In genomic region chr11:116810528-116810927, GRCm38 (mm10) we compare ENCODE assay signal across 13 mouse cellular contexts. TPM values are rescaled to one million over a fixed set of nuclear protein-coding genes. Genes with fewer than 3 reads are reported as not detected.
DNase-seq lines count a peak whose midpoint lies in the region; ATAC-seq lines count a peak whose summit lies in the region.
"Had no signal": no experiment of that assay in that cellular context is flagged by ENCODE, and none has a peak within 500 bp of the region (broad histone marks: within the 10 kb centered on the region; RNA-seq: fewer than 3 reads in every experiment).

No protein-coding gene starts in this region.

- no peak for DNase-seq in heart, postnatal 10 days
- no peak for DNase-seq in embryonic facial prominence, embryonic 14.5 days (ENCODE audit: low spot score)
- no peak for DNase-seq in kidney, postnatal 4 days
- no peak for DNase-seq in adrenal gland, postnatal 25 days
- DNase-seq: heart, postnatal 14 days had no signal

- no peaks in the 10 kb centered on the region for H3K27me3 ChIP-seq in heart, embryonic 15.5 days
- H3K27me3 ChIP-seq in embryonic facial prominence, embryonic 14.5 days (replicated peaks; ENCODE audit: control insufficient read depth, insufficient read depth, low read length) = no peaks in the 10 kb centered on the region
- no peaks in the 10 kb centered on the region for H3K27me3 ChIP-seq in hindbrain, embryonic 13.5 days
- no peaks in the 10 kb centered on the region for H3K27me3 ChIP-seq in neural tube, embryonic 12.5 days (replicated peaks)

- intact Hi-C loops in heart, postnatal 10 days (cut with DNase I) = no loop called here

- no peak overlapping the region for H3K27ac ChIP-seq in heart, embryonic 15.5 days
- H3K27ac ChIP-seq in embryonic facial prominence, embryonic 14.5 days (replicated peaks; ENCODE audit: low read depth, low read length) = no peak overlapping the region; the same call in 1 of the 2 replicates
- peak overlapping the region; percentile 100 for H3K27ac ChIP-seq in hindbrain, embryonic 13.5 days
- H3K27ac ChIP-seq in neural tube, embryonic 12.5 days = peak overlapping the region; percentile 93

- 0 out of 2 replicates have a peak overlapping the region, but pooled peaks have one; percentile 28 for H3K9ac ChIP-seq in heart, embryonic 15.5 days
- H3K9ac ChIP-seq in embryonic facial prominence, embryonic 14.5 days (ENCODE audit: low read depth, low read length) = 0 out of 2 replicates have a peak overlapping the region, but pooled peaks have one; percentile 53
- peak overlapping the region; percentile 75 for H3K9ac ChIP-seq in hindbrain, embryonic 13.5 days
- peak overlapping the region; percentile 56; the same call in 1 of the 2 replicates for H3K9ac ChIP-seq in neural tube, embryonic 12.5 days

- no peak overlapping the region for H3K4me3 ChIP-seq in heart, embryonic 15.5 days
- H3K4me3 ChIP-seq in embryonic facial prominence, embryonic 14.5 days (ENCODE audit: low read depth, low read length) = no peak overlapping the region
- no peak overlapping the region for H3K4me3 ChIP-seq in hindbrain, embryonic 13.5 days
- no peak overlapping the region for H3K4me3 ChIP-seq in neural tube, embryonic 12.5 days

- ATAC-seq in heart, embryonic 15.5 days (replicated peaks; ENCODE audit: insufficient number of reproducible peaks, insufficient read depth, low FRiP score, low read depth) = no peak
- ATAC-seq in embryonic facial prominence, embryonic 14.5 days (ENCODE audit: low read depth) = no peak
- ATAC-seq in hindbrain, embryonic 13.5 days (ENCODE audit: low FRiP score) = peak; percentile 21; the same call in 1 of the 2 replicates
- ATAC-seq in neural tube, embryonic 12.5 days (ENCODE audit: low FRiP score, low read depth) = no peak
- no peak for ATAC-seq in megakaryocyte-erythroid progenitor cell, adult 5-6 weeks (replicated peaks; ENCODE audit: low FRiP score, low TSS enrichment, poor library complexity, severe bottlenecking)

- no peak overlapping the region; the same call in 1 of the 2 replicates for H3K4me2 ChIP-seq in heart, embryonic 15.5 days
- H3K4me2 ChIP-seq in embryonic facial prominence, embryonic 14.5 days (ENCODE audit: low read depth, low read length) = no peak overlapping the region
- peak overlapping the region; percentile 59 for H3K4me2 ChIP-seq in hindbrain, embryonic 13.5 days
- peak overlapping the region; percentile 62 for H3K4me2 ChIP-seq in neural tube, embryonic 12.5 days (replicated peaks)

- H3K36me3 ChIP-seq in heart, embryonic 15.5 days = no peaks in the 10 kb centered on the region
- H3K36me3 ChIP-seq in embryonic facial prominence, embryonic 14.5 days (ENCODE audit: control insufficient read depth, insufficient read depth, low read length) = no peaks in the 10 kb centered on the region
- no peaks in the 10 kb centered on the region for H3K36me3 ChIP-seq in hindbrain, embryonic 13.5 days
- peaks cover 8% of the 10 kb centered on the region for H3K36me3 ChIP-seq in neural tube, embryonic 12.5 days

- WGBS in heart, embryonic 15.5 days = 82% methylated on average over 11 of the region's 11 CpGs
- 70% methylated on average over 11 of the region's 11 CpGs for WGBS in embryonic facial prominence, embryonic 14.5 days
- 28% methylated on average over 11 of the region's 11 CpGs for WGBS in hindbrain, embryonic 13.5 days
- WGBS in neural tube, embryonic 12.5 days = 47% methylated on average over 11 of the region's 11 CpGs

- H3K9me3 ChIP-seq in heart, embryonic 15.5 days (replicated peaks) = no peaks in the 10 kb centered on the region
- no peaks in the 10 kb centered on the region for H3K9me3 ChIP-seq in embryonic facial prominence, embryonic 14.5 days (ENCODE audit: control insufficient read depth, low read length)
- H3K9me3 ChIP-seq in hindbrain, embryonic 13.5 days = no peaks in the 10 kb centered on the region
- no peaks in the 10 kb centered on the region for H3K9me3 ChIP-seq in neural tube, embryonic 12.5 days

- peaks cover 59% of the 10 kb centered on the region for H3K4me1 ChIP-seq in heart, embryonic 15.5 days (replicated peaks)
- peaks cover 49% of the 10 kb centered on the region for H3K4me1 ChIP-seq in embryonic facial prominence, embryonic 14.5 days (ENCODE audit: control insufficient read depth, insufficient read depth, low read length)
- H3K4me1 ChIP-seq in hindbrain, embryonic 13.5 days (replicated peaks) = peaks cover 80% of the 10 kb centered on the region
- peaks cover 53% of the 10 kb centered on the region for H3K4me1 ChIP-seq in neural tube, embryonic 12.5 days

RNA-seq across cellular contexts. Expression of gene Mxra7, which starts 17.3 kb away (rescaled TPM):
- polyA plus RNA-seq in heart, embryonic 15.5 days (2015; fragmentation: Nextera tagmentation; extraction: Ambion mirVana) = 18.8 and 19.8 TPM in 2 replicates
- total RNA-seq in heart, postnatal 10 days (2021) = 10 to 100 TPM; 43.3 to 48.7 TPM
- 17.3 and 17.6 TPM in 2 replicates for polyA plus RNA-seq in embryonic facial prominence, embryonic 14.5 days (2014; fragmentation: Nextera tagmentation; extraction: Ambion mirVana)
- 62.6 and 67.2 TPM in 2 replicates for polyA plus RNA-seq in hindbrain, embryonic 13.5 days (2015; fragmentation: Nextera tagmentation; extraction: Ambion mirVana)
- polyA plus RNA-seq in neural tube, embryonic 12.5 days (2016; fragmentation: Nextera tagmentation; extraction: Ambion mirVana) = 91.2 and 110 TPM in 2 replicates
- total RNA-seq in megakaryocyte-erythroid progenitor cell, adult 5-6 weeks (2014; fragmentation: Nextera tagmentation) = not detected in 2 replicates
- 0.61 TPM in 1 of 2 replicates, not detected in the other for total RNA-seq in megakaryocyte-erythroid progenitor cell, adult 5-6 weeks (2017)
- total RNA-seq in adrenal gland, postnatal 25 days (2021) = 26.0 and 44.7 TPM in 2 replicates

RNA-seq across cellular contexts. Expression of gene Mettl23, which starts 32.5 kb away (rescaled TPM):
- 63.0 and 63.4 TPM in 2 replicates for polyA plus RNA-seq in heart, embryonic 15.5 days (2015; fragmentation: Nextera tagmentation; extraction: Ambion mirVana)
- total RNA-seq in heart, postnatal 10 days (2021) = 10 to 100 TPM; 32.0 to 35.1 TPM
- 75.8 and 77.4 TPM in 2 replicates for polyA plus RNA-seq in embryonic facial prominence, embryonic 14.5 days (2014; fragmentation: Nextera tagmentation; extraction: Ambion mirVana)
- 79.3 and 83.2 TPM in 2 replicates for polyA plus RNA-seq in hindbrain, embryonic 13.5 days (2015; fragmentation: Nextera tagmentation; extraction: Ambion mirVana)
- 63.7 and 64.0 TPM in 2 replicates for polyA plus RNA-seq in neural tube, embryonic 12.5 days (2016; fragmentation: Nextera tagmentation; extraction: Ambion mirVana)
- 53.6 and 58.8 TPM in 2 replicates for total RNA-seq in megakaryocyte-erythroid progenitor cell, adult 5-6 weeks (2014; fragmentation: Nextera tagmentation)
- 47.2 and 48.2 TPM in 2 replicates for total RNA-seq in megakaryocyte-erythroid progenitor cell, adult 5-6 weeks (2017)
- total RNA-seq in adrenal gland, postnatal 25 days (2021) = 21.7 and 29.6 TPM in 2 replicates

RNA-seq across cellular contexts. Expression of gene Jmjd6, which starts 32.7 kb away (rescaled TPM):
- 66.5 and 67.4 TPM in 2 replicates for polyA plus RNA-seq in heart, embryonic 15.5 days (2015; fragmentation: Nextera tagmentation; extraction: Ambion mirVana)
- total RNA-seq in heart, postnatal 10 days (2021) = 10 to 100 TPM; 33.3 to 37.8 TPM
- polyA plus RNA-seq in embryonic facial prominence, embryonic 14.5 days (2014; fragmentation: Nextera tagmentation; extraction: Ambion mirVana) = 72.9 and 74.8 TPM in 2 replicates
- 70.4 and 74.7 TPM in 2 replicates for polyA plus RNA-seq in hindbrain, embryonic 13.5 days (2015; fragmentation: Nextera tagmentation; extraction: Ambion mirVana)
- polyA plus RNA-seq in neural tube, embryonic 12.5 days (2016; fragmentation: Nextera tagmentation; extraction: Ambion mirVana) = 92.0 and 94.4 TPM in 2 replicates
- total RNA-seq in megakaryocyte-erythroid progenitor cell, adult 5-6 weeks (2014; fragmentation: Nextera tagmentation) = 50.7 and 56.7 TPM in 2 replicates
- total RNA-seq in megakaryocyte-erythroid progenitor cell, adult 5-6 weeks (2017) = 43.5 and 49.5 TPM in 2 replicates
- 28.4 and 38.5 TPM in 2 replicates for total RNA-seq in adrenal gland, postnatal 25 days (2021)

RNA-seq across cellular contexts. Expression of gene St6galnac1, which starts 35.2 kb away (rescaled TPM):
- not detected in 2 replicates for polyA plus RNA-seq in heart, embryonic 15.5 days (2015; fragmentation: Nextera tagmentation; extraction: Ambion mirVana)
- total RNA-seq in heart, postnatal 10 days (2021) = not detected
- polyA plus RNA-seq in embryonic facial prominence, embryonic 14.5 days (2014; fragmentation: Nextera tagmentation; extraction: Ambion mirVana) = 0.11 TPM in 1 of 2 replicates, not detected in the other
- not detected in 2 replicates for polyA plus RNA-seq in hindbrain, embryonic 13.5 days (2015; fragmentation: Nextera tagmentation; extraction: Ambion mirVana)
- polyA plus RNA-seq in neural tube, embryonic 12.5 days (2016; fragmentation: Nextera tagmentation; extraction: Ambion mirVana) = 0.08 TPM in 1 of 2 replicates, not detected in the other
- total RNA-seq in megakaryocyte-erythroid progenitor cell, adult 5-6 weeks (2014; fragmentation: Nextera tagmentation) = not detected in 2 replicates
- not detected in 2 replicates for total RNA-seq in megakaryocyte-erythroid progenitor cell, adult 5-6 weeks (2017)
- total RNA-seq in adrenal gland, postnatal 25 days (2021) = not detected in 2 replicates
- total RNA-seq: gastrocnemius, adult 8-10 months; heart, postnatal 14 days; left cerebral cortex, postnatal 14 days had no signal
- polyA plus RNA-seq: kidney, postnatal 0 days; liver, embryonic 16.5 days had no signal

RNA-seq across cellular contexts. Expression of gene Mfsd11, which starts 41.7 kb away (rescaled TPM):
- 31.8 and 38.6 TPM in 2 replicates for polyA plus RNA-seq in heart, embryonic 15.5 days (2015; fragmentation: Nextera tagmentation; extraction: Ambion mirVana)
- 10 to 100 TPM; 41.7 to 43.6 TPM for total RNA-seq in heart, postnatal 10 days (2021)
- 42.8 and 43.9 TPM in 2 replicates for polyA plus RNA-seq in embryonic facial prominence, embryonic 14.5 days (2014; fragmentation: Nextera tagmentation; extraction: Ambion mirVana)
- polyA plus RNA-seq in hindbrain, embryonic 13.5 days (2015; fragmentation: Nextera tagmentation; extraction: Ambion mirVana) = 48.0 and 53.9 TPM in 2 replicates
- 48.2 and 49.3 TPM in 2 replicates for polyA plus RNA-seq in neural tube, embryonic 12.5 days (2016; fragmentation: Nextera tagmentation; extraction: Ambion mirVana)
- 17.2 and 21.1 TPM in 2 replicates for total RNA-seq in megakaryocyte-erythroid progenitor cell, adult 5-6 weeks (2014; fragmentation: Nextera tagmentation)
- 7.2 and 20.1 TPM in 2 replicates for total RNA-seq in megakaryocyte-erythroid progenitor cell, adult 5-6 weeks (2017)
- 39.6 and 41.7 TPM in 2 replicates for total RNA-seq in adrenal gland, postnatal 25 days (2021)

Comparison
In these comparisons a context has a peak if more than half of its experiments do, and no peak if none do; other contexts are left out.
1. H3K27ac ChIP-seq: peak in hindbrain, embryonic 13.5 days (single experiment) and neural tube, embryonic 12.5 days (single experiment); none in heart, embryonic 15.5 days (single experiment) and embryonic facial prominence, embryonic 14.5 days (single experiment).
2. H3K4me2 ChIP-seq: peak in hindbrain, embryonic 13.5 days (single experiment) and neural tube, embryonic 12.5 days (single experiment); none in heart, embryonic 15.5 days (single experiment) and embryonic facial prominence, embryonic 14.5 days (single experiment).
3. Peak in every context shown above with its lines, with median percentiles within 50 percentile points of each other: H3K9ac ChIP-seq.